Mouse (Mus musculus): ENCODE data around the gene Kiz.

The Kiz gene

GRCm38 (mm10) chr2:146984831-146985230 lies 129.2 kb downstream of the Kiz start:
- DNase-seq = no peak

DNA sequence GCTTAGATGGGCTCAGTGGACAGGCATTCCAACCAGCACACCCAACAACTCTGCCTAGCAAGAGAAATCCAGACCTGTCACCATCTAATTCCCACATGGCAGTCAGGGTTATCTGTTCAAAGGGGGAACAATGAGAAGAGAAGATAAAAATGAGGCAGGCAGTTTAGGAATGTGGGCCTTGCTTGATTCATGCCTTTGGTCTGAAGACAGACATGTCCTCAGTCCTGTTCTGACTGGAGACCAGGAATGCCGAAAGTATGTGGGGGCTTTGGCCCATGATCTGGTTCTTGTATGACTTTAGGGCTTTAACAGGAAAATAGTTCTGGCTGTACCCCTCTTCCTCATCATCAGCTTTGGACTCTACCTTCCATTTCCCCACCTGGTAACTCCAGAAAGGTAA lies 130.1 kb downstream of the Kiz start:
- DNase-seq = no peak

- DNase-seq = no peak
These were observed 130.8 kb downstream of the Kiz start for GRCm38 (mm10) chr2:146986429-146986828.

DNA sequence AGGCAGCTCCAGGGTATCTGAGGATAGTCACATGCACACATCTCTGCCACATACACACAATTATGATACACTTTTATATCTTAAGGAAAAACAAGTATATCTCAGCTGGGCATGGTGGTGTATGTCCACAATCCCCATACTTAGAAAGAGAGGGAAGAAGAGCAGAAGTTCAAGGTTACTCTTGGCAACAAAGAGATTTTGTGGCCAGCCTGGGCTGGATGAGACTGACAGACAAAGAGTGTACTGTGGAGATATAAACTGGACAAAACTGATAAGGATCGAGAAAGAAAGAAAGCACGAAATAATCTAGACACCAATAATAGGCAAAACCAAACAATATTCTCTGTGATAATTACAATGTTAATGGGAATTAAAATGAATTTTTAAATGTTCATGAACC lies 151.6 kb downstream of the Kiz start:
- DNase-seq = no peak

- no peak for DNase-seq
These were observed 153.4 kb downstream of the Kiz start for GRCm38 (mm10) chr2:147009084-147009483.

- no peak for DNase-seq
These were observed 154.5 kb downstream of the Kiz start for GRCm38 (mm10) chr2:147010141-147010540.

GRCm38 (mm10) chr2:147010952-147011351 lies 155.3 kb downstream of the Kiz start:
- no peak for DNase-seq

- no peak for DNase-seq
These were observed 155.9 kb downstream of the Kiz start for GRCm38 (mm10) chr2:147011474-147012140.

- DNase-seq = peak; percentile 11 to 19
These were observed 156.5 kb downstream of the Kiz start for GRCm38 (mm10) chr2:147012141-147012622.

GRCm38 (mm10) chr2:147012623-147013184 lies 157.0 kb downstream of the Kiz start, which contains the start of gene Xrn2:
TSS of gene Xrn2 (plus strand) at chr2:147012996.
- DNase-seq = peak; percentile 98

DNA sequence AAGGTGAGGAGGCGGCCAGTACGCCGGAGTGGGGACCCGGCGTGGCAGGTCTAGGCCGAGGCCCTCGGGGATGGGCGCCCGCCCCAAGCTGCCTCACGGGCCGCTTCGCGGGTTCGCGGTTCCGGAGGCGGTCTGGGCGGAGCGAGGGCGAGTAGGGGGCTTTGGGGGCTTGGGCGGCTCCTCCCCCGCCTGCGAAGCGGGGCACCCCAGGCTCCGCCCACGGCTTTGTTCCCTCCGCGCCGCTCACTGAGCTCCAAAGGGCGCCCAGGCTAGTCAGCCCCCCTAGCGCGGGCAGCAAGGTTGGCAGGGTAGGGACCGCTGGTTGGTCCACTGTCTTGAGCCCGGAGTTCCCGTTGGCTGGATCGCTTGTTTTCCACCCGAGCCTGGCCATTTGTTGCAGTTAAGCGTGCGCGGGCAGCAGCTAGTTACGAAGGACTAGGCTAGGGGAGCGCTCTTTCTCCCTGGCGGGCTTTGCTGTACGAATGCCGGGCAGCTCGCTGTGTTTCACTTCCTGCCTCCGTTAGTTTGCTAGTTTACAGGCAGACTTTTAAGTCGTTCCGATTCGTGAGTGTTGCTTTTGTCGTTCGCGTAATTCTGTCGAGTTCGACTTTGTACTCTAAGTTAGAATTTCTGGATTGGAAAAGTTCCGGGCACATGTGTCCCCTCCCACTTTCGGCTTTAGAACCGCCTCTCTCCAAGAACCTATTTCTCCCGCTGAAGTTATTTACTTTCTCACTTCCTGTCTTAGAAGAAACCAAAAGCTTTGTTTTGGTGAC lies 157.7 kb downstream of the Kiz start:
- peak in 1 of 2 experiments; percentile 72 for DNase-seq

- DNase-seq = no peak
These were observed 158.6 kb downstream of the Kiz start for GRCm38 (mm10) chr2:147014101-147014886.

All from cerebellum, postnatal 25 days (tissue).